Mouse (Mus musculus) testis, adult 2 months (tissue): Measurements from ENCODE around the gene Spats2. TPM values are rescaled to one million over a fixed set of nuclear protein-coding genes. Genes with fewer than 3 reads are reported as not detected.

ENCODE experiments used
- H3K27ac ChIP-seq: fragments of 200-500 bp; 2 replicates; pipeline ENCODE4 v1.5.1; 2012; ENCODE audit warnings: low read depth, low read length; ENCODE audit not compliant: control insufficient read depth, insufficient read depth
- H3K27me3 ChIP-seq: fragments of 200-500 bp; 2 replicates; pipeline ENCODE4 v1.6.1; 2012; ENCODE audit warnings: mild to moderate bottlenecking, low read length, moderate library complexity; ENCODE audit not compliant: control insufficient read depth, insufficient read depth
- H3K36me3 ChIP-seq: fragments of 200-500 bp; 2 replicates; pipeline ENCODE4 v1.6.1; 2012; ENCODE audit warnings: mild to moderate bottlenecking, low read length; ENCODE audit not compliant: control insufficient read depth, insufficient read depth
- H3K4me1 ChIP-seq: fragments of 200-500 bp; 2 replicates; pipeline ENCODE4 v1.6.1; 2012; ENCODE audit warnings: low read length; ENCODE audit not compliant: control insufficient read depth, insufficient read depth
- H3K4me3 ChIP-seq: fragments of 200-500 bp; 2 replicates; pipeline ENCODE4 v1.5.1; 2012; ENCODE audit warnings: low read depth, mild to moderate bottlenecking, low read length, moderate library complexity, mixed read lengths; ENCODE audit not compliant: control insufficient read depth
- CTCF ChIP-seq: fragments of 200-500 bp; IDR thresholded peaks from 2 replicates; pipeline ENCODE4 v1.5.1; 2012; ENCODE audit warnings: low read depth, mild to moderate bottlenecking, inconsistent platforms, low read length, moderate library complexity; ENCODE audit not compliant: control insufficient read depth, insufficient read depth, insufficient replicate concordance
- POLR2A ChIP-seq: fragments of 200-500 bp; IDR thresholded peaks from 2 replicates; pipeline ENCODE4 v1.6.1; 2012; ENCODE audit warnings: low read depth, mild to moderate bottlenecking, inconsistent platforms, low read length, moderate library complexity; ENCODE audit not compliant: control insufficient read depth
- polyA plus RNA-seq: library from polyadenylated mRNA; depleted of rRNA; stranded (reverse); fragments of >200 nt; gene quantifications from 2 replicates; pipeline ENCODE4 v1.2.3, GENCODE M21; 2012

The Spats2 gene
- polyA plus RNA-seq, 1 experiment: 34.2 TPM

- TF ChIP-seq CTCF: no peak
- no peak for TF ChIP-seq POLR2A
- Histone ChIP-seq H3K27ac (no peak overlapping the region), H3K4me1 (peaks cover 2% of the 10 kb centered on the region; the same call in 1 of the 2 replicates), H3K27me3 (no peaks in the 10 kb centered on the region), H3K36me3 (no peaks in the 10 kb centered on the region), H3K4me3 (no peak overlapping the region)
Measured at GRCm38 (mm10) chr15:99115065-99115423, 10.7 kb upstream of the Spats2 start.

GRCm38 (mm10) chr15:99116539-99116938 lies 9.2 kb upstream of the Spats2 start:
- Histone ChIP-seq H3K27me3 (no peaks in the 10 kb centered on the region), H3K27ac (no peak overlapping the region), H3K4me1 (peaks cover 2% of the 10 kb centered on the region; the same call in 1 of the 2 replicates), H3K4me3 (no peak overlapping the region), H3K36me3 (no peaks in the 10 kb centered on the region)
- TF ChIP-seq POLR2A (no peak), CTCF (no peak)

DNA sequence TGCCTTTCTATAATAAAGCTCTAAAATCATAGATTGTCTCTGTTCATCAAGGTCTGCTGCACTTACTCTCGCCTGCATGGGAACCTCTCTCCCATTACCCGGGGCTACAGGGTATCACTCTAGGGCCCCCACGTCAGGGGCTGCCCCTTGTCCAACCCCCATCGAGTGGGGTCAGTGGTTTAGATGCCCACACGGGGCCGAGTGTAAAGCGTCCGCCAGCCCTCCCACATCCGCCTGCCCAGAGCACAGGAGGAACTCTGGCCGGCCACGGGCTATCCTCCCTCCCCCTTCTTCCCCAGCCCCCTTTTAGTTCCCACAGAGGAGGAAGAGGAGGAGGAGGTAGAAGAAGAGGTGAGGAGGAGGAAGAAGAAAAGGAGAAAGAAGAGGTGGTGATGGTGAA lies 4.9 kb upstream of the Spats2 start:
- Histone ChIP-seq H3K27me3 (no peaks in the 10 kb centered on the region), H3K27ac (no peak overlapping the region), H3K4me1 (no peaks in the 10 kb centered on the region), H3K36me3 (no peaks in the 10 kb centered on the region), H3K4me3 (no peak overlapping the region)
- TF ChIP-seq POLR2A (no peak), CTCF (no peak)

- H3K4me3 ChIP-seq: no peak overlapping the region
- H3K27me3 ChIP-seq: no peaks in the 10 kb centered on the region
- no peaks in the 10 kb centered on the region for H3K36me3 ChIP-seq
- H3K27ac ChIP-seq: no peak overlapping the region
- TF ChIP-seq POLR2A: no peak
- TF ChIP-seq CTCF: no peak
- H3K4me1 ChIP-seq: no peaks in the 10 kb centered on the region
Measured at GRCm38 (mm10) chr15:99122642-99123041, 3.1 kb upstream of the Spats2 start.

- Histone ChIP-seq H3K27ac (peak overlapping the region; percentile 89), H3K27me3 (no peaks in the 10 kb centered on the region), H3K36me3 (no peaks in the 10 kb centered on the region; the same call in 1 of the 2 replicates), H3K4me3 (peak overlapping the region; percentile 93), H3K4me1 (no peaks in the 10 kb centered on the region; the same call in none of the 2 replicates)
- TF ChIP-seq POLR2A (peak; percentile 33), CTCF (no peak)
Measured at GRCm38 (mm10) chr15:99126081-99126815, 532 bp downstream of the Spats2 start.

- H3K4me3 ChIP-seq: peak overlapping the region; percentile 93
- no peaks in the 10 kb centered on the region; the same call in 1 of the 2 replicates for H3K36me3 ChIP-seq
- H3K4me1 ChIP-seq: no peaks in the 10 kb centered on the region; the same call in none of the 2 replicates
- H3K27ac ChIP-seq: peak overlapping the region; percentile 89
- TF ChIP-seq CTCF (no peak), POLR2A (no peak)
- no peaks in the 10 kb centered on the region for H3K27me3 ChIP-seq
Measured at GRCm38 (mm10) chr15:99126816-99127365, 1.2 kb downstream of the Spats2 start.

DNA sequence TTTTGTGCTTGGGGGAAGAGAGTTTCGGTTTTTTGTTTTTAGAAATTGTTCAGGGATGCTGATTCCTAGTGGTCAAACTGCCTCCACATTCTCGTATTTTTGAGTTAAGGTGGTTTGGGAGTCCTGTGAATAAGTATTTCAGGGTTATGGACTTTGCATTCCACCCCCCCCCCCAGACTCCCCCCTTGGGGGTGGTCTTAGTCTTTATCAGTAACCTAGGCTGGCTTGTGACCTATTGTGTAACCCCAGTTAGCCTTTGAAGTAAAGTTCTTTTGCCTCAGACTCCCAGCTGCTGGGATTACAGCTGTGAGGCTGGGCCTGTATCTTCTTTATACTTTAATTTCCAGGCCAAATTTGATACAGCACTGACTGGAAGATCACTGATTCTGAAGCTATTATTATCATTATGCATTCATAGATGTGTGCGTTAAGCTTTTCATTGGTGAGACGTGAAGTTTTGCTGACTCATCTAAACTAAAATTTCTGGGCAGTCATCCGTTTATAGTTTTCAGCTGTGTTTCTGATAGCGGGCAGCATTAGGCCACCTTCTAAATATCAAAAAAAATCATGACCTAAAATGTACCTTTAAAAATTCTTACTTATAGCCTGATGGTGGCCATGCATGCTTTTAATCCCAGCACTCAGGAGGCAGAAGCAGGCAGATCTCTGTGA lies 2.3 kb downstream of the Spats2 start:
- TF ChIP-seq CTCF (no peak), POLR2A (no peak)

More for the DNA sequence above, 2.3 kb downstream of the Spats2 start:
- Histone ChIP-seq H3K4me3 (no peak overlapping the region), H3K4me1 (no peaks in the 10 kb centered on the region; the same call in none of the 2 replicates), H3K27ac (no peak overlapping the region), H3K36me3 (no peaks in the 10 kb centered on the region; the same call in 1 of the 2 replicates), H3K27me3 (no peaks in the 10 kb centered on the region)
